Comparison of ENCODE assay signal across 8 mouse cellular contexts in genomic region chr4:10873920-10874665, GRCm38 (mm10). TPM values are rescaled to one million over a fixed set of nuclear protein-coding genes. Genes with fewer than 3 reads are reported as not detected.
DNase-seq lines count a peak whose midpoint lies in the region; ATAC-seq lines count a peak whose summit lies in the region.

TSS of gene 2610301B20Rik (plus strand) at chr4:10874498.

- H3K27me3 ChIP-seq in hindbrain, embryonic 11.5 days (ENCODE audit: control insufficient read depth, insufficient read depth, low read length) = no peaks in the 10 kb centered on the region

- H3K4me1 ChIP-seq in hindbrain, embryonic 11.5 days (replicated peaks; ENCODE audit: control insufficient read depth, insufficient read depth, low read length) = no peaks in the 10 kb centered on the region; the same call in 1 of the 2 replicates

- peak within 1 kb of the TSS; percentile 43 for H3K4me2 ChIP-seq in hindbrain, embryonic 11.5 days (replicated peaks; ENCODE audit: low read depth, low read length)

- H3K36me3 ChIP-seq in hindbrain, embryonic 11.5 days (ENCODE audit: control insufficient read depth, insufficient read depth, low read length) = no peaks in the 10 kb centered on the region

- H3K9me3 ChIP-seq in hindbrain, embryonic 11.5 days (ENCODE audit: control insufficient read depth, low read length) = no peaks in the 10 kb centered on the region

- peak within 1 kb of the TSS; percentile 99 for H3K27ac ChIP-seq in hindbrain, embryonic 11.5 days (ENCODE audit: low read depth, low read length)

- peak within 1 kb of the TSS; percentile 85 for H3K4me3 ChIP-seq in hindbrain, embryonic 11.5 days (ENCODE audit: low read depth, low read length)

- ATAC-seq in hindbrain, embryonic 11.5 days (ENCODE audit: low FRiP score) = peak; percentile 94

- peak; percentile 93 for DNase-seq in MN1 (ENCODE audit: low spot score)
- peak; percentile 95 for DNase-seq in cerebellum, adult 9-10 months
- DNase-seq in frontal cortex, adult 2 months (ENCODE audit: extremely low spot score in 1 of 2, low spot score in 1 of 2) = peak; percentile 89 to 99
- DNase-seq in hindbrain, embryonic 11.5 days (ENCODE audit: low spot score) = peak; percentile 97
- DNase-seq in layer of hippocampus, postnatal 10 days (ENCODE audit: low spot score in 2 of 2) = peak; percentile 94 to 97
- DNase-seq in lung, postnatal 10 days = peak; percentile 94
- DNase-seq in ovary, postnatal 36 days (ENCODE audit: low spot score) = peak; percentile 93
- peak; percentile 93 for DNase-seq in thymus, postnatal 25 days

- peak within 1 kb of the TSS; percentile 92 for H3K9ac ChIP-seq in hindbrain, embryonic 11.5 days (ENCODE audit: low read depth, low read length)

- 0% methylated on average over 67 of the region's 68 CpGs for whole genome bisulfite sequencing in hindbrain, embryonic 11.5 days

RNA-seq across cellular contexts. Expression of gene 2610301B20Rik, which starts in this region (rescaled TPM):
- 48.6 and 48.7 TPM in 2 replicates for polyA plus RNA-seq in frontal cortex, adult 2 months (2012; rRNA removed)
- polyA plus RNA-seq in hindbrain, embryonic 11.5 days (2014; fragmentation: Nextera tagmentation; extraction: Ambion mirVana) = 55.1 and 56.2 TPM in 2 replicates
- total RNA-seq in layer of hippocampus, postnatal 10 days (2021) = 10 to 100 TPM; 26.2 to 27.5 TPM

Comparison
In these comparisons a context has a peak if more than half of its experiments do, and no peak if none do; other contexts are left out.
1. Peak in every context shown above with its lines: DNase-seq, ATAC-seq, H3K4me3 ChIP-seq and H3K27ac ChIP-seq.